Mouse (Mus musculus) kidney, embryonic 14.5 days (tissue): ENCODE data around the gene Tmbim6. TPM values are rescaled to one million over a fixed set of nuclear protein-coding genes. Genes with fewer than 3 reads are reported as not detected.
A peak's percentile ranks its signal among the peaks of the same experiment; 100 is the strongest.
"Not testable (repeated sequence)": the region's sequence is repeated elsewhere in the genome, so short reads cannot be mapped to it uniquely, and the experiment has no call there.

ENCODE experiments used
- ATAC-seq: fragments of 200-750 bp; cut with Nextera tagmentation; 2 replicates; pipeline ENCODE4 v1.8.0; 2017; ENCODE audit warnings: moderate number of reproducible peaks, mild to moderate bottlenecking, moderate TSS enrichment, moderate library complexity; ENCODE audit not compliant: low FRiP score, low TSS enrichment
- H3K27ac ChIP-seq: fragments of 300-500 bp; sonication (generic); 2 replicates; pipeline ENCODE4 v1.5.1; 2014; ENCODE audit warnings: low read depth, mild to moderate bottlenecking, low read length, moderate library complexity, mixed read lengths
- H3K27me3 ChIP-seq: fragments of 300-500 bp; sonication (generic); 2 replicates; pipeline ENCODE4 v1.6.1; 2014; ENCODE audit warnings: mild to moderate bottlenecking, low read length; ENCODE audit not compliant: control insufficient read depth, insufficient read depth
- H3K36me3 ChIP-seq: fragments of 300-500 bp; sonication (generic); 2 replicates; pipeline ENCODE4 v1.6.1; 2014; ENCODE audit warnings: low read length, mixed read lengths; ENCODE audit not compliant: control insufficient read depth, insufficient read depth
- H3K4me1 ChIP-seq: fragments of 300-500 bp; sonication (generic); 2 replicates; pipeline ENCODE4 v1.6.1; 2014; ENCODE audit warnings: low read length, mixed read lengths; ENCODE audit not compliant: control insufficient read depth, insufficient read depth
- H3K4me2 ChIP-seq: fragments of 300-500 bp; sonication (generic); replicated peaks from 2 replicates; pipeline ENCODE4 v1.6.1; 2014; ENCODE audit warnings: low read depth, mild to moderate bottlenecking, low read length
- H3K4me3 ChIP-seq: fragments of 300-500 bp; sonication (generic); 2 replicates; pipeline ENCODE4 v1.5.1; 2014; ENCODE audit warnings: mild to moderate bottlenecking, low read length
- H3K9ac ChIP-seq: fragments of 300-500 bp; sonication (generic); 2 replicates; pipeline ENCODE4 v1.6.1; 2014; ENCODE audit warnings: low read depth, mild to moderate bottlenecking, low read length, moderate library complexity
- H3K9me3 ChIP-seq: fragments of 300-500 bp; sonication (generic); 2 replicates; pipeline ENCODE4 v1.6.1; 2016; ENCODE audit warnings: low read length; ENCODE audit not compliant: control insufficient read depth
- whole genome bisulfite sequencing: fragments of 180-500 bp; shearing (Covaris S2); extraction: QIAGEN DNeasy Blood & Tissue Kit; methylation state at CpG from one replicate; pipeline ENCODE4 v1.1.7; 2014; 5-methylcytosine and 5-hydroxymethylcytosine counted together
- polyA plus RNA-seq: library from polyadenylated mRNA; unstranded; fragments of >200 nt; fragmentation: Nextera tagmentation; extraction: Ambion mirVana; gene quantifications from 2 replicates; pipeline ENCODE4 v1.2.1, GENCODE M21; 2014

Tmbim6 gene
- polyA plus RNA-seq, 1 experiment from 2014 or later: 409 TPM

- H3K4me2 ChIP-seq, H3K4me3 ChIP-seq, H3K36me3 ChIP-seq, H3K9ac ChIP-seq, H3K27ac ChIP-seq, H3K27me3 ChIP-seq, ATAC-seq, H3K9me3 ChIP-seq: not testable (repeated sequence)
- peaks cover 17% of the 10 kb centered on the region for H3K4me1 ChIP-seq
- 90% methylated on average over 10 of the region's 10 CpGs for WGBS
Observed at GRCm38 (mm10) chr15:99446136-99446535, 53.5 kb downstream of the Tmbim6 start.

GRCm38 (mm10) chr15:99449131-99449750 lies 56.6 kb downstream of the Tmbim6 start:
- 0 out of 2 replicates have a peak overlapping the region, but pooled peaks have one; percentile 0 for H3K9ac ChIP-seq
- H3K27ac ChIP-seq: peak overlapping the region; percentile 18; the same call in 1 of the 2 replicates
- peaks cover 6% of the 10 kb centered on the region; the same call in 1 of the 2 replicates for H3K4me1 ChIP-seq
- no peak overlapping the region for H3K4me2 ChIP-seq
- H3K27me3 ChIP-seq: no peaks in the 10 kb centered on the region
- no peak for ATAC-seq
- H3K9me3 ChIP-seq: no peaks in the 10 kb centered on the region
- no peak overlapping the region for H3K4me3 ChIP-seq
- WGBS: 50% methylated on average over 9 of the region's 9 CpGs
- H3K36me3 ChIP-seq: peaks cover 4% of the 10 kb centered on the region; the same call in 1 of the 2 replicates

- Histone ChIP-seq H3K36me3 (peaks cover 4% of the 10 kb centered on the region; the same call in 1 of the 2 replicates), H3K4me2 (no peak overlapping the region), H3K27me3 (no peaks in the 10 kb centered on the region), H3K9ac (0 out of 2 replicates have a peak overlapping the region, but pooled peaks have one; percentile 0), H3K9me3 (no peaks in the 10 kb centered on the region), H3K4me1 (peaks cover 6% of the 10 kb centered on the region; the same call in 1 of the 2 replicates), H3K27ac (peak overlapping the region; percentile 18; the same call in 1 of the 2 replicates), H3K4me3 (no peak overlapping the region)
- ATAC-seq: no peak
- 66% methylated on average over 8 of the region's 8 CpGs for WGBS
Observed at GRCm38 (mm10) chr15:99449751-99450280, 57.1 kb downstream of the Tmbim6 start.

- Histone ChIP-seq H3K27ac (no peak overlapping the region), H3K9me3 (no peaks in the 10 kb centered on the region), H3K9ac (no peak overlapping the region), H3K36me3 (peaks cover 6% of the 10 kb centered on the region; the same call in 1 of the 2 replicates), H3K4me2 (no peak overlapping the region), H3K4me1 (peaks cover 23% of the 10 kb centered on the region), H3K27me3 (no peaks in the 10 kb centered on the region), H3K4me3 (no peak overlapping the region)
- 77% methylated on average over 11 of the region's 11 CpGs for WGBS
- no peak for ATAC-seq
Observed at GRCm38 (mm10) chr15:99453153-99453900, 60.6 kb downstream of the Tmbim6 start.

- H3K27me3 ChIP-seq: no peaks in the 10 kb centered on the region
- H3K36me3 ChIP-seq: peaks cover 6% of the 10 kb centered on the region; the same call in 1 of the 2 replicates
- no peak overlapping the region for H3K9ac ChIP-seq
- peaks cover 20% of the 10 kb centered on the region for H3K4me1 ChIP-seq
- ATAC-seq: no peak
- no peak overlapping the region for H3K4me3 ChIP-seq
- no peak overlapping the region for H3K27ac ChIP-seq
- 80% methylated on average over 7 of the region's 7 CpGs for WGBS
- no peaks in the 10 kb centered on the region for H3K9me3 ChIP-seq
- no peak overlapping the region for H3K4me2 ChIP-seq
Observed at GRCm38 (mm10) chr15:99454585-99455279, 62.0 kb downstream of the Tmbim6 start.

- H3K9me3 ChIP-seq: no peaks in the 10 kb centered on the region
- H3K4me3 ChIP-seq: no peak overlapping the region
- H3K27ac ChIP-seq: 0 out of 2 replicates have a peak overlapping the region, but pooled peaks have one; percentile 14
- 85% methylated on average over 3 of the region's 3 CpGs for WGBS
- no peak overlapping the region for H3K4me2 ChIP-seq
- H3K4me1 ChIP-seq: peaks cover 19% of the 10 kb centered on the region
- no peak for ATAC-seq
- H3K36me3 ChIP-seq: peaks cover 6% of the 10 kb centered on the region; the same call in 1 of the 2 replicates
- no peaks in the 10 kb centered on the region for H3K27me3 ChIP-seq
- no peak overlapping the region for H3K9ac ChIP-seq
Observed at GRCm38 (mm10) chr15:99455415-99455814, 62.7 kb downstream of the Tmbim6 start.

GRCm38 (mm10) chr15:99456338-99456962 lies 63.8 kb downstream of the Tmbim6 start:
- H3K4me1 ChIP-seq: peaks cover 19% of the 10 kb centered on the region
- WGBS: 18% methylated on average over 7 of the region's 7 CpGs
- peak overlapping the region; percentile 76 for H3K9ac ChIP-seq
- no peak for ATAC-seq
- H3K27me3 ChIP-seq: no peaks in the 10 kb centered on the region
- peaks cover 6% of the 10 kb centered on the region; the same call in 1 of the 2 replicates for H3K36me3 ChIP-seq
- peak overlapping the region; percentile 84 for H3K4me3 ChIP-seq
- H3K4me2 ChIP-seq: peak overlapping the region; percentile 81
- H3K9me3 ChIP-seq: no peaks in the 10 kb centered on the region
- peak overlapping the region; percentile 87; the same call in 1 of the 2 replicates for H3K27ac ChIP-seq

GRCm38 (mm10) chr15:99456963-99457605 lies 64.4 kb downstream of the Tmbim6 start:
- ATAC-seq: peak; percentile 69
- Histone ChIP-seq H3K9me3 (no peaks in the 10 kb centered on the region), H3K4me1 (peaks cover 19% of the 10 kb centered on the region), H3K9ac (peak overlapping the region; percentile 76), H3K27me3 (no peaks in the 10 kb centered on the region), H3K4me2 (peak overlapping the region; percentile 81), H3K36me3 (peaks cover 6% of the 10 kb centered on the region; the same call in 1 of the 2 replicates), H3K27ac (peak overlapping the region; percentile 87), H3K4me3 (peak overlapping the region; percentile 84)
- WGBS: under 1% methylated on average over 37 of the region's 43 CpGs
